Mouse (Mus musculus): Measurements from ENCODE around the gene Cfap45. TPM values are rescaled to one million over a fixed set of nuclear protein-coding genes. Genes with fewer than 3 reads are reported as not detected.

The Cfap45 gene
- polyA plus RNA-seq, 1 experiment from 2014 or later: 4.6 TPM

DNA sequence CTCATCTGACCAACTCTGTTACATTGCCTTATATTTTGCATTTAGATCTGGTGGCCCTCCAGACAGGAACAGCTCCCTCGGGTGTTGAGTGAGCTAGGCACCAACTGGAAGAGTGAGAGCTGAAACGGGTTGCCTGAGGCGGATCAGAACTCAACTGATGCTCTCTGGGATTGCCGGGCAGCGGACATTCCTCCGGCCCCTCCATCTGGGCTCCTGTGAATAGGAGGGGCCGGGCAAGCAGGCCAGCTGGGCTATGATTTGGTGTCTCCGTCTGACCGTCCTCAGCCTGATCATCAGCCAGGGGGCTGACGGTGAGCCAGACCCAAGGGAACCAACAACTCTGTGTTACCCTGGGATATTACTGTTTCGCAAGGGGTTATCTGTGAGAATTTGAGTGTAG is 36.4 kb upstream of the Cfap45 start:
- Histone ChIP-seq H3K27me3 (ENCODE audit: control insufficient read depth, insufficient read depth, low read length) (no peaks in the 10 kb centered on the region), H3K4me3 (ENCODE audit: low read depth, low read length) (no peak overlapping the region), H3K36me3 (ENCODE audit: control insufficient read depth, insufficient read depth, low read length) (no peaks in the 10 kb centered on the region), H3K9me3 (ENCODE audit: control insufficient read depth, low read length) (no peaks in the 10 kb centered on the region), H3K27ac (replicated peaks) (no peak overlapping the region), H3K4me1 (replicated peaks; ENCODE audit: control insufficient read depth, insufficient read depth) (peaks cover 7% of the 10 kb centered on the region; the same call in 1 of the 2 replicates), H3K4me2 (replicated peaks; ENCODE audit: low read depth) (peak overlapping the region; percentile 32), H3K9ac (ENCODE audit: low read length) (no peak overlapping the region)
- TF ChIP-seq CTCF (IDR thresholded peaks at IDR 0.05; ENCODE audit: low read depth) (no peak), EP300 (optimal IDR thresholded peaks at IDR 0.05) (no peak)
- 57% methylated on average over 11 of the region's 11 CpGs for WGBS
- no peak for ATAC-seq (ENCODE audit: low FRiP score, low TSS enrichment)
- no peak for DNase-seq (ENCODE audit: low spot score)

DNA sequence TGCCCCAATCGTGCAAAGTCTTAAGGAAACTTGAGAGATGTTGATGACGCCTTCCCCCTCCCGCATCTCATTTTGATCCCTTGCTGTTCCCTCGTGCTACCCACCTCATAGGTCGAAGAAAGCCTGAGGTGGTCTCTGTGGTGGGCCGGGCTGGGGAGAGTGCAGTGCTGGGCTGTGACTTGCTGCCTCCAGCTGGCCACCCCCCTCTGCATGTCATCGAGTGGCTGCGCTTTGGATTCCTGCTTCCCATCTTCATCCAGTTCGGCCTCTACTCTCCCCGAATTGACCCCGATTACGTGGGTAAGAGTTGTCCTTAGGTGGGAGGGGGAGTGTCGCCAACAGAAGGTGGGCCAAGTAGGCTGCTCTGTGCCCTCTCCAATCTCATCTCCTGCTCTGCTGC is 35.9 kb upstream of the Cfap45 start:
- 71% methylated on average over 13 of the region's 13 CpGs for WGBS

DNA sequence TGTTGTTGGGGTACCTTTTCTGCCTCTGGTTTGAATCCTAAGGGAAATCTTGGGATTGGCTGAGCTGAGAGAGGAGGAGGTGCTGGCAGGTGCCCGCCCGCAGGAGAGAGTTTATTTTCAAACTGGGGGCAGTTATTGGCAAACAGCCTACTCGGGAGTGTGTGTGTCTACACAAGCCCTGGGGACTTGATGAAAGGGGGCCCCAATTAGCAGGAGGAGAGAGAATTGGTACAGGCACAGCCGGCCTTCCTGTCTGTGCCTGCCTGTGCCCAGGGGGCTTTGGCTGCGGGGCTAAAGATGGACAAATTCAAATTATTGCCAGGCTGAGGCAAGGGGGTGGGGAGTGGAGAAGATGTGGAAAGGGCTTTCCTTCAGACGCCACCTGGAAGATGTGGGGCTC is 34.8 kb upstream of the Cfap45 start:
- no peak for ATAC-seq (ENCODE audit: low FRiP score, low TSS enrichment)
- Histone ChIP-seq H3K4me3 (ENCODE audit: low read depth, low read length) (no peak overlapping the region), H3K27me3 (ENCODE audit: control insufficient read depth, insufficient read depth, low read length) (no peaks in the 10 kb centered on the region), H3K4me1 (replicated peaks; ENCODE audit: control insufficient read depth, insufficient read depth) (peaks cover 7% of the 10 kb centered on the region; the same call in 1 of the 2 replicates), H3K27ac (replicated peaks) (no peak overlapping the region), H3K9ac (ENCODE audit: low read length) (no peak overlapping the region), H3K36me3 (ENCODE audit: control insufficient read depth, insufficient read depth, low read length) (no peaks in the 10 kb centered on the region), H3K4me2 (replicated peaks; ENCODE audit: low read depth) (no peak overlapping the region), H3K9me3 (ENCODE audit: control insufficient read depth, low read length) (no peaks in the 10 kb centered on the region)
- TF ChIP-seq CTCF (IDR thresholded peaks at IDR 0.05; ENCODE audit: low read depth) (no peak), EP300 (optimal IDR thresholded peaks at IDR 0.05) (no peak)
- WGBS: 53% methylated on average over 6 of the region's 6 CpGs
- DNase-seq (ENCODE audit: low spot score): no peak

More for the DNA sequence above, 35.9 kb upstream of the Cfap45 start:
- Histone ChIP-seq H3K4me2 (replicated peaks; ENCODE audit: low read depth) (peak overlapping the region; percentile 32; the same call in 1 of the 2 replicates), H3K4me3 (ENCODE audit: low read depth, low read length) (no peak overlapping the region), H3K9me3 (ENCODE audit: control insufficient read depth, low read length) (no peaks in the 10 kb centered on the region), H3K27ac (replicated peaks) (no peak overlapping the region), H3K36me3 (ENCODE audit: control insufficient read depth, insufficient read depth, low read length) (no peaks in the 10 kb centered on the region), H3K4me1 (replicated peaks; ENCODE audit: control insufficient read depth, insufficient read depth) (peaks cover 7% of the 10 kb centered on the region; the same call in 1 of the 2 replicates), H3K9ac (ENCODE audit: low read length) (no peak overlapping the region), H3K27me3 (ENCODE audit: control insufficient read depth, insufficient read depth, low read length) (no peaks in the 10 kb centered on the region)
- DNase-seq (ENCODE audit: low spot score) (no peak), ATAC-seq (ENCODE audit: low FRiP score, low TSS enrichment) (no peak)
- TF ChIP-seq CTCF (IDR thresholded peaks at IDR 0.05; ENCODE audit: low read depth) (no peak), EP300 (optimal IDR thresholded peaks at IDR 0.05) (no peak)

- peaks cover 7% of the 10 kb centered on the region; the same call in 1 of the 2 replicates for H3K4me1 ChIP-seq (replicated peaks; ENCODE audit: control insufficient read depth, insufficient read depth)
- no peaks in the 10 kb centered on the region for H3K36me3 ChIP-seq (ENCODE audit: control insufficient read depth, insufficient read depth, low read length)
- H3K27me3 ChIP-seq (ENCODE audit: control insufficient read depth, insufficient read depth, low read length): no peaks in the 10 kb centered on the region
- H3K4me2 ChIP-seq (replicated peaks; ENCODE audit: low read depth): no peak overlapping the region
- WGBS: 68% methylated on average over 4 of the region's 4 CpGs
- H3K27ac ChIP-seq (replicated peaks): no peak overlapping the region
- H3K9ac ChIP-seq (ENCODE audit: low read length): no peak overlapping the region
- no peak for TF ChIP-seq CTCF (IDR thresholded peaks at IDR 0.05; ENCODE audit: low read depth)
- no peak for TF ChIP-seq EP300 (optimal IDR thresholded peaks at IDR 0.05)
- DNase-seq (ENCODE audit: low spot score) (no peak), ATAC-seq (ENCODE audit: low FRiP score, low TSS enrichment) (no peak)
- H3K9me3 ChIP-seq (ENCODE audit: control insufficient read depth, low read length): no peaks in the 10 kb centered on the region
- H3K4me3 ChIP-seq (ENCODE audit: low read depth, low read length): no peak overlapping the region
Measured at GRCm38 (mm10) chr1:172486236-172486635, 34.4 kb upstream of the Cfap45 start.

GRCm38 (mm10) chr1:172486651-172487050 is 34.0 kb upstream of the Cfap45 start:
- DNase-seq (ENCODE audit: low spot score) (no peak), ATAC-seq (ENCODE audit: low FRiP score, low TSS enrichment) (no peak)
- Histone ChIP-seq H3K4me2 (replicated peaks; ENCODE audit: low read depth) (no peak overlapping the region), H3K27me3 (ENCODE audit: control insufficient read depth, insufficient read depth, low read length) (no peaks in the 10 kb centered on the region), H3K9ac (ENCODE audit: low read length) (no peak overlapping the region), H3K36me3 (ENCODE audit: control insufficient read depth, insufficient read depth, low read length) (no peaks in the 10 kb centered on the region), H3K27ac (replicated peaks) (no peak overlapping the region), H3K9me3 (ENCODE audit: control insufficient read depth, low read length) (no peaks in the 10 kb centered on the region), H3K4me1 (replicated peaks; ENCODE audit: control insufficient read depth, insufficient read depth) (peaks cover 7% of the 10 kb centered on the region; the same call in 1 of the 2 replicates), H3K4me3 (ENCODE audit: low read depth, low read length) (no peak overlapping the region)
- 80% methylated on average over 5 of the region's 5 CpGs for WGBS
- TF ChIP-seq EP300 (optimal IDR thresholded peaks at IDR 0.05) (no peak), CTCF (IDR thresholded peaks at IDR 0.05; ENCODE audit: low read depth) (no peak)

- H3K4me3 ChIP-seq (ENCODE audit: low read depth, low read length): no peak overlapping the region
- WGBS: 59% methylated on average over 4 of the region's 4 CpGs
- peaks cover 5% of the 10 kb centered on the region; the same call in 1 of the 2 replicates for H3K4me1 ChIP-seq (replicated peaks; ENCODE audit: control insufficient read depth, insufficient read depth)
- no peak for ATAC-seq (ENCODE audit: low FRiP score, low TSS enrichment)
- H3K9ac ChIP-seq (ENCODE audit: low read length): no peak overlapping the region
- no peak overlapping the region for H3K27ac ChIP-seq (replicated peaks)
- H3K36me3 ChIP-seq (ENCODE audit: control insufficient read depth, insufficient read depth, low read length): no peaks in the 10 kb centered on the region
- no peak overlapping the region for H3K4me2 ChIP-seq (replicated peaks; ENCODE audit: low read depth)
- TF ChIP-seq CTCF (IDR thresholded peaks at IDR 0.05; ENCODE audit: low read depth) (no peak), EP300 (optimal IDR thresholded peaks at IDR 0.05) (no peak)
- no peaks in the 10 kb centered on the region for H3K27me3 ChIP-seq (ENCODE audit: control insufficient read depth, insufficient read depth, low read length)
- DNase-seq (ENCODE audit: low spot score): no peak
- no peaks in the 10 kb centered on the region for H3K9me3 ChIP-seq (ENCODE audit: control insufficient read depth, low read length)
Measured at GRCm38 (mm10) chr1:172487859-172488258, 32.7 kb upstream of the Cfap45 start.

All from stomach, postnatal 0 days (tissue).